Mouse (Mus musculus) ES-E14 (cell line): ENCODE measurements around the gene Zc3h12c. TPM values are rescaled to one million over a fixed set of nuclear protein-coding genes. Genes with fewer than 3 reads are reported as not detected.

ENCODE experiments used
- DNase-seq: peaks from one replicate; pipeline ENCODE4 v3.0.0-alpha.2; 2013; ENCODE audit warnings: low read depth, low spot score
- H3K27ac ChIP-seq: 2 replicates; pipeline ENCODE4 v1.5.1; 2012; ENCODE audit warnings: low read depth, mild to moderate bottlenecking, low read length, moderate library complexity, mixed read lengths; ENCODE audit not compliant: poor library complexity, insufficient read depth, severe bottlenecking
- H3K36me3 ChIP-seq: 2 replicates; pipeline ENCODE4 v1.6.1; 2012; ENCODE audit warnings: mild to moderate bottlenecking, low read length, moderate library complexity, mixed read lengths; ENCODE audit not compliant: control insufficient read depth, poor library complexity, insufficient read depth, severe bottlenecking
- H3K4me1 ChIP-seq, 2 experiments: fragments of 150-350 bp in 1 of 2; sonication (generic) in 1 of 2; 2 replicates each; pipeline ENCODE4 v1.6.1; 2012; ENCODE audit warnings: low read length in 2 of 2, mild to moderate bottlenecking in 1 of 2, mixed read lengths in 1 of 2; ENCODE audit not compliant: control insufficient read depth in 2 of 2, insufficient read depth in 2 of 2, poor library complexity in 1 of 2
- H3K4me3 ChIP-seq, 2 experiments: fragments of 150-350 bp in 1 of 2; sonication (generic) in 1 of 2; 2 replicates each; pipeline ENCODE4 v1.5.1; 2012; ENCODE audit warnings: low read length in 2 of 2, low read depth in 1 of 2, mild to moderate bottlenecking in 1 of 2, mixed read lengths in 1 of 2; ENCODE audit not compliant: insufficient read depth in 1 of 2, poor library complexity in 1 of 2, severe bottlenecking in 1 of 2
- H3K9ac ChIP-seq: 2 replicates; pipeline ENCODE4 v1.6.1; 2012; ENCODE audit warnings: low read depth, mild to moderate bottlenecking, low read length, mixed read lengths; ENCODE audit not compliant: poor library complexity, insufficient read depth, severe bottlenecking
- H3K9me3 ChIP-seq: fragments of 150-350 bp; sonication (generic); 2 replicates; pipeline ENCODE4 v1.6.1; 2012; ENCODE audit warnings: low read depth, mild to moderate bottlenecking, low read length; ENCODE audit not compliant: control insufficient read depth, insufficient read depth
- CHD2 ChIP-seq: IDR thresholded peaks from 2 replicates; pipeline ENCODE4 v1.6.1; 2014; ENCODE audit warnings: mild to moderate bottlenecking, low read depth, low read length, inconsistent platforms
- HCFC1 ChIP-seq: IDR thresholded peaks from 2 replicates; pipeline ENCODE4 v1.6.1; 2012; ENCODE audit warnings: low read length, inconsistent platforms, borderline replicate concordance; ENCODE audit not compliant: insufficient read depth
- MAFK ChIP-seq: IDR thresholded peaks from 2 replicates; pipeline ENCODE4 v1.6.1; 2014; ENCODE audit warnings: mild to moderate bottlenecking, low read depth, low read length, inconsistent platforms; ENCODE audit not compliant: insufficient read depth
- ZC3H11A ChIP-seq: IDR thresholded peaks from 2 replicates; pipeline ENCODE4 v1.6.1; 2012; ENCODE audit warnings: low read depth, mild to moderate bottlenecking, inconsistent platforms, low read length, borderline replicate concordance
- ZNF384 ChIP-seq: IDR thresholded peaks from 2 replicates; pipeline ENCODE4 v1.6.1; 2012; ENCODE audit warnings: low read depth, low read length, inconsistent platforms
- in situ Hi-C, 2 experiments: fragments of 600-800 bp; cut with MboI; formaldehyde crosslinking; loops; one replicate each; pipeline ENCODE4 v1.15.1; 2025; ENCODE audit warnings: low sequenced_read_pairs in 2 of 2, inconsistent platforms in 1 of 2; ENCODE audit not compliant: unreplicated experiment in 2 of 2
- total RNA-seq: library from RNA; depleted of rRNA; stranded (reverse); fragments of 300-350 nt; gene quantifications from 2 replicates; pipeline ENCODE4 v1.2.3, GENCODE M21; 2012

The Zc3h12c gene
- total RNA-seq, 1 experiment: 3.0 TPM

DNA sequence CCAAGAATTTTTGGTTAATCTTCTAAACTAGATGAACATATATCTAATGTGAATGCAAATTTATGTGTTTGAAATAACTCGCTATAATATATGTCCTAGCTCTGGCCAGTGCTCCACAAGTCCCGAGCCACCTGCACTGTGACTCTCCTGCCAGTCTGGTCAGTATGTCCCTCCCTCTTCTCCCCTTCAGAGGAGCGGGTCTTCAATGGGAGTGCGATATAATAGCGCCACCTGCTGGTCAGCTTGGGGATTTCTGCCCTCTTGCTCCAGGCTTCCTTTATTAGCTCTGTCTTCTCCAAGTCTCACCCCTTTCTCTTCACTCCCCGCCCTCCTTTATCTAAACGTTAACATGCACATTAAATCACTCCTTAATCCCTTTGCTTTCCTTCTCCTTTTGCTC is 69.8 kb downstream of the Zc3h12c start:
- Histone ChIP-seq H3K27ac (no peak overlapping the region), H3K36me3 (no peaks in the 10 kb centered on the region), H3K9ac (no peak overlapping the region), H3K4me3 (no peak overlapping the region), H3K4me1 (no peaks in the 10 kb centered on the region), H3K9me3 (no peaks in the 10 kb centered on the region)
- TF ChIP-seq MAFK (no peak), ZC3H11A (peak; percentile 44; the same call in 1 of the 2 replicates)
- in situ Hi-C loops: loop anchor here in 1 of 2 experiments (10.0 kb wide), 1 partner anchor 114 kb away; no protein-coding TSS in a partner anchor
- DNase-seq: peak; percentile 71

DNA sequence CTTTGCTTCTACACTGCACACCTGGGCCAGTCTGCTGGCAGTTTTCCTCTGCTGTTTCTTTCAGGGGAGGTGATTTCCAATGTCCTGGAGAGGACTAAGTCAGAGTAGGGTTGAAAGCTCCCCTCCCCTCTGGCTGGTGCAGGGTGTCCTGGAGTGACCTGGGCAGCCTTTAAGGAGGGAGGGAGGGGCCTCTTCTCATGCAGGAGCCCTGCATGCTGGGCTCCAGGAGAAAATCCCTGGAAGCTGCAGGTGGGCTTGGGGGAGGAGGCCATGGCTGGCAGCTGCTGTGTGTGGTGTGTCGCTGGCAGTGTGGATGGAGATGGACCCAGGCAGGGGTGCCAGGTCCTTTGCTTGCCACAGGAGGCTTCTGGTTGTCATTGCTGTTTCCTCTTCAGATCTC is 71.0 kb downstream of the Zc3h12c start:
- TF ChIP-seq MAFK (no peak), CHD2 (no peak), HCFC1 (no peak), ZNF384 (no peak), ZC3H11A (no peak)
- no peak for DNase-seq

DNA sequence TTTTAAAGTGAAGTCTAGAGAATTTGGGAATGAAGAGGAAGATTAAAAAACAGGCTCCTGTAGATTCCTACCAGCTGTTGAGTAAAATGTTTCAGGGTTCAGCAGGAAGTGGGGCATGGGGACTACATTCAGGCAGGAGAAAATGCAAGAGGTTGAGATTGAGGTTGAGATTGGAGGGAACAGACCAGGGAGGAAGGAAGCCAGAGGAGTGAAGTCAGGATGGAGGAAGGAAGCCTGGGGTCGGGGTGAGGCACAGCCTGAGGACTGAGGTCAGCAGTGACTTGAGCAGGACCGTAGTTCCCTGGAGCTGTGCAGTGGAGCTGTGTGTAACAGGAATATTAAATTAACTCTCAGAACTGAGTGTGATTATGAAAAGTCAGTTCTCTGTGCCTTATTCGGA is 72.7 kb downstream of the Zc3h12c start:
- TF ChIP-seq CHD2 (no peak), MAFK (no peak)

More for the DNA sequence above, 71.0 kb downstream of the Zc3h12c start:
- in situ Hi-C loops: loop anchor here in 1 of 2 experiments (10.0 kb wide), 1 partner anchor 113 kb away; no protein-coding TSS in a partner anchor
- H3K4me3 ChIP-seq: no peak overlapping the region
- H3K9me3 ChIP-seq: no peaks in the 10 kb centered on the region
- no peaks in the 10 kb centered on the region for H3K4me1 ChIP-seq
- no peak overlapping the region for H3K27ac ChIP-seq
- H3K9ac ChIP-seq: no peak overlapping the region
- peaks cover 3% of the 10 kb centered on the region; the same call in 1 of the 2 replicates for H3K36me3 ChIP-seq

DNA sequence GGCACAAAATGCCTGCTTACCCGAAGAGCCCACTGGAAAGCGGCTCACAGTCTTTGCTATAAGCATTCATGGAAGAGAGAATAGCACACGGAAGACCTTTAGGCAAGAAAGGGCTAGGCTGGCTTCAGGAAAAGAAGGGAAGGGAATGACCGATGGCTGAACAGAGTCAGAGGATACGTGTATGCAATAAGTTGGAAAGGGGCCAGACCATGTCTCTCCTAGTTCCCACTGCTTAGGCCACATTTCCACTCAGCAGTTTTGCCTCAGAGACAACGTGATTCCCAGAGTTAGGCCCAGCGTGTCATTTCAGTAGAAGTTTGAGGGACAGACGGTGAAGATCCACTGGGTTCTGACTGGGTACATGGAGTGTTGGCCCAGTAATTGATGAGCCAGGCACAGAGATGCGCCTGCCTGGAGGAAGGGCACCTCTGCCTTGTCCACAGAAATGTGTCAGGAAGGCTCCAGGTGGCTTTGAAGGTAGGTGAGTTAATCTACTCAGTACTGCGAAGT is 73.8 kb downstream of the Zc3h12c start:
- H3K4me1 ChIP-seq: no peaks in the 10 kb centered on the region
- no peak overlapping the region for H3K4me3 ChIP-seq
- TF ChIP-seq MAFK: no peak
- no peak for TF ChIP-seq ZNF384
- no peak for TF ChIP-seq HCFC1
- no peak for TF ChIP-seq CHD2
- no peak for TF ChIP-seq ZC3H11A
- no peak overlapping the region for H3K9ac ChIP-seq
- H3K9me3 ChIP-seq: no peaks in the 10 kb centered on the region
- DNase-seq: no peak
- peaks cover 4% of the 10 kb centered on the region; the same call in 1 of the 2 replicates for H3K36me3 ChIP-seq
- H3K27ac ChIP-seq: no peak overlapping the region
- in situ Hi-C loops: loop anchor here in 1 of 2 experiments (10.0 kb wide), 1 partner anchor 110 kb away; no protein-coding TSS in a partner anchor

More for the DNA sequence above, 72.7 kb downstream of the Zc3h12c start:
- H3K9ac ChIP-seq: no peak overlapping the region
- no peak for DNase-seq
- peaks cover 3% of the 10 kb centered on the region; the same call in 1 of the 2 replicates for H3K36me3 ChIP-seq
- H3K4me1 ChIP-seq: no peaks in the 10 kb centered on the region
- no peak overlapping the region for H3K4me3 ChIP-seq
- in situ Hi-C loops: loop anchor here in 1 of 2 experiments (10.0 kb wide), 1 partner anchor 111 kb away; no protein-coding TSS in a partner anchor
- H3K27ac ChIP-seq: no peak overlapping the region
- no peaks in the 10 kb centered on the region for H3K9me3 ChIP-seq

DNA sequence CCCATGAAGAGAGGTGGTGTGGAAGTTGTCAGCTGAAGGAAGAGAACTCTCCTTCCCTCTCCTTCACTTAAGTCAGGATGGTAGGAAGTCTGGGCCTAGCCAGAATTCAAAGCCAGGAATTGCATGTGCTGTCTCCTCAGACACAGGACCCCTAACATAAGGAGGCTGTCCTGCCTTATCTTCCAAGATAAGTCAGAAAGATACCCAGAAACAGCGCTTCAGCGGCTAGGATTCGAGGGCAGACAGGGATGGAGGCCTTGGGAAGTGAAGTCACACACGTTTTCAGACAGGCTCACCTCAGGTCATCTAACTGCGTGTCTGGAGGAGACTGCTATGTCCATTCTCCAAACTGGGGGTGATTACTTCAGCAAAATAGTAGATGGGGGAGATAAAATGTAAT is 74.4 kb downstream of the Zc3h12c start:
- no peaks in the 10 kb centered on the region for H3K4me1 ChIP-seq
- no peak overlapping the region for H3K27ac ChIP-seq
- TF ChIP-seq ZC3H11A (no peak), HCFC1 (no peak), MAFK (no peak), ZNF384 (no peak), CHD2 (no peak)
- H3K9ac ChIP-seq: no peak overlapping the region
- DNase-seq: no peak
- no peak overlapping the region for H3K4me3 ChIP-seq
- no peaks in the 10 kb centered on the region for H3K9me3 ChIP-seq
- in situ Hi-C loops: loop anchor here in 1 of 2 experiments (10.0 kb wide), 1 partner anchor 109 kb away; no protein-coding TSS in a partner anchor
- peaks cover 5% of the 10 kb centered on the region; the same call in 1 of the 2 replicates for H3K36me3 ChIP-seq
